Comparison of ENCODE assay signal across 8 mouse cellular contexts in the genomic region with DNA sequence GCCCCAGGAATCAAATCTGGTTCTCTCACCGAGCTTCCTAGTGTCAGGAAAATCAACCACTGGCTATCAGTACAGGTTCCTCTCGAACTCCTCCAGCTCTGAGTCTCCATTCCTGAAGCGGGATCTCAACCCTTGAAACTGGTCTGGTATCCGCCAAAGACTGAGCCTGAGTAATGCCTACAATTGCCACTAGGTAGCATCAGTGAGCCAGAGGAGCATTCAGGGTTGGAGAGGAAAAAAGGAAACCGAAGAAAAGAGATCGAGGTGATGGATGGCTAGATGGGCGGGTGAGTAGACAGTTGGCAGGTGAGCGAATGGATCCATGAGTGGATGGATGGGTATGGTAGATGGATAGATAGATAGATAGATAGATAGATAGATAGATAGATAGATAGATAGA. TPM values are rescaled to one million over a fixed set of nuclear protein-coding genes. Genes with fewer than 3 reads are reported as not detected.
DNase-seq lines count a peak whose midpoint lies in the region; ATAC-seq lines count a peak whose summit lies in the region.

No protein-coding gene starts in this region.

- H3K36me3 ChIP-seq in midbrain, embryonic 10.5 days, result no peaks in the 10 kb centered on the region
- no peaks in the 10 kb centered on the region for H3K36me3 ChIP-seq in midbrain, embryonic 16.5 days (ENCODE audit: control insufficient read depth, insufficient read depth, low read length)

- peak; percentile 25 for DNase-seq in midbrain, embryonic 10.5 days (ENCODE audit: low spot score)
- DNase-seq in R1 (ENCODE audit: low read depth, low spot score) (peak; percentile 77), liver (peak; percentile 77)
- peak; percentile 38 to 60 for DNase-seq in cerebellum, postnatal 4 days (ENCODE audit: low spot score in 2 of 2)
- peak; percentile 77 for DNase-seq in heart, postnatal 4 days
- DNase-seq in ovary, postnatal 14 days (ENCODE audit: low spot score), result peak; percentile 63
- peak; percentile 88 for DNase-seq in thymus, postnatal 4 days

- no peaks in the 10 kb centered on the region for H3K27me3 ChIP-seq in midbrain, embryonic 10.5 days (ENCODE audit: low read depth, poor library complexity, severe bottlenecking)
- H3K27me3 ChIP-seq in midbrain, embryonic 16.5 days (ENCODE audit: control insufficient read depth, insufficient read depth, low read depth, low read length), result no peaks in the 10 kb centered on the region

- no peak for ATAC-seq in midbrain, embryonic 16.5 days

- H3K27ac ChIP-seq in midbrain, embryonic 10.5 days (replicated peaks), result no peak overlapping the region
- H3K27ac ChIP-seq in midbrain, embryonic 16.5 days (ENCODE audit: low read length), result no peak overlapping the region

- H3K4me3 ChIP-seq in midbrain, embryonic 10.5 days, result no peak overlapping the region
- no peak overlapping the region for H3K4me3 ChIP-seq in midbrain, embryonic 16.5 days (ENCODE audit: low read depth, low read length)

- no peak overlapping the region for H3K9ac ChIP-seq in midbrain, embryonic 16.5 days (ENCODE audit: low read depth, low read length)

- no peaks in the 10 kb centered on the region for H3K9me3 ChIP-seq in midbrain, embryonic 10.5 days (replicated peaks)
- no peaks in the 10 kb centered on the region for H3K9me3 ChIP-seq in midbrain, embryonic 16.5 days (replicated peaks; ENCODE audit: control insufficient read depth, low read length, poor library complexity, severe bottlenecking)

- 0 out of 2 replicates have a peak, but pooled peaks cover 3% of the 10 kb centered on the region for H3K4me1 ChIP-seq in midbrain, embryonic 10.5 days
- no peaks in the 10 kb centered on the region for H3K4me1 ChIP-seq in midbrain, embryonic 16.5 days (ENCODE audit: control insufficient read depth, insufficient read depth, low read length)

- WGBS in midbrain, embryonic 10.5 days, result 69% methylated on average over 8 of the region's 8 CpGs
- 56% methylated on average over 8 of the region's 8 CpGs for WGBS in midbrain, embryonic 16.5 days

- no peak overlapping the region for H3K4me2 ChIP-seq in midbrain, embryonic 16.5 days (ENCODE audit: low read length)

RNA-seq across cellular contexts. Expression of a gene that starts 40.2 kb away (rescaled TPM):
- polyA plus RNA-seq in midbrain, embryonic 10.5 days (2016; fragmentation: Nextera tagmentation; extraction: Ambion mirVana), result 0.26 TPM in 1 of 2 replicates, not detected in the other
- 0.20 and 0.30 TPM in 2 replicates for polyA plus RNA-seq in midbrain, embryonic 16.5 days (2015; fragmentation: Nextera tagmentation; extraction: Ambion mirVana)
- not detected for total RNA-seq in heart, postnatal 4 days (2021)

Comparison
In these comparisons a context has a peak if more than half of its experiments do, and no peak if none do; other contexts are left out.
1. DNase-seq: peak in every context shown above with its lines; median percentile 88 in thymus, postnatal 4 days; 77 in R1; 77 in heart, postnatal 4 days; 77 in liver; 63 in ovary, postnatal 14 days; 49 in cerebellum, postnatal 4 days; 25 in midbrain, embryonic 10.5 days.